Mouse (Mus musculus) heart, postnatal 10 days (tissue): ENCODE measurements around the gene Alg14. TPM values are rescaled to one million over a fixed set of nuclear protein-coding genes. Genes with fewer than 3 reads are reported as not detected.

Source experiments
- DNase-seq, 2 experiments: peaks; one replicate each; pipeline ENCODE4 v3.0.0; 2021
- intact Hi-C: fragments of 180-260 bp; cut with DNase I; formaldehyde crosslinking; loops from one replicate; pipeline ENCODE4 v1.15.1; 2025
- total RNA-seq, 2 experiments: library from RNA; stranded (reverse); gene quantifications; 2 replicates each; pipeline ENCODE4 v1.2.3; 2021

Alg14 gene
- total RNA-seq, 2 experiments from 2014 or later = 16.6 to 17.0 TPM

GRCm38 (mm10) chr3:121358285-121358684 lies 66.7 kb downstream of the Alg14 start:
- intact Hi-C loops = no loop called here
- DNase-seq = no peak

- intact Hi-C loops = no loop called here
- DNase-seq = no peak
Observed at GRCm38 (mm10) chr3:121358850-121359249, 67.3 kb downstream of the Alg14 start.

DNA sequence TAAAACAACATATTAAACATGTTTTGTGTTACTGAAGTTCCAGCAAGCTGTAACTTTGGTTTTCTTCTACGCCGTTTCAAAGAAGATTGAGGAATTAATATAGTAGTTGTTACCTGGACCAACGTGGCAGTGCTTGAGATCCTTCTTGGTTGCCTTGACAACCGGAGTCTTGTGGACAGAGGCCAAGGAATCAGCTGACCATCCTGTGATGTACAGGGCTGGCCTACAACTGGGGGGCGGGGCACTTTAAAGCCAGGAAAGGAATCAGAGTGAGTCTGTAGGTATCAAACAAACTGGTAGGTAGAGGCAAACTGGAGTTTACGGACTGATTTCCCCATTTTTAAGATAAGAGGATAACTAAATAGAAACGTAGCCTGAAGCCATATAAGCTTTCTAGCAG lies 67.7 kb downstream of the Alg14 start:
- intact Hi-C loops = no loop called here

GRCm38 (mm10) chr3:121362002-121362401 lies 70.4 kb downstream of the Alg14 start:
- no peak for DNase-seq
- intact Hi-C loops = no loop called here

More for the DNA sequence above, 67.7 kb downstream of the Alg14 start:
- no peak for DNase-seq

GRCm38 (mm10) chr3:121364388-121364787 lies 72.8 kb downstream of the Alg14 start:
- intact Hi-C loops = no loop called here

DNA sequence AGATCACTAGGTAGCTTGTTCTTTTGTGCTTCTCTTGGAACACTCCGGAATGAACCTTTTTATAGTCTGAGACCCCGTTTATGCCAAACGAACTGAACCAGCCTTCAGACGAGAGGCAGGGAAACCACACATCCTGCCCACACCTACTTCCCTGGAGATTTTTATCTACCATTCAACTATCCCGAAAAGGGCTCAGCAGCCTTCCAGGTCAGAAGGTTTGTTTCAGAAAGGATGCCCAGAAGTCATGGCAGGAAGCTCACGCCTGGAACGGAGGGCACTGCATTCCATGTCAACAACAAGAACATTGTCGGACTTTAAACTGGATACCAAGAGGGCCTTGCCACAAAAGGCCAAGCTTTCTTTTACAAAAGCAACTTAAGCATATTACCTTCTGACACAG lies 73.6 kb downstream of the Alg14 start:
- DNase-seq = no peak
- intact Hi-C loops = no loop called here

More at GRCm38 (mm10) chr3:121364388-121364787, 72.8 kb downstream of the Alg14 start:
- DNase-seq = no peak

DNA sequence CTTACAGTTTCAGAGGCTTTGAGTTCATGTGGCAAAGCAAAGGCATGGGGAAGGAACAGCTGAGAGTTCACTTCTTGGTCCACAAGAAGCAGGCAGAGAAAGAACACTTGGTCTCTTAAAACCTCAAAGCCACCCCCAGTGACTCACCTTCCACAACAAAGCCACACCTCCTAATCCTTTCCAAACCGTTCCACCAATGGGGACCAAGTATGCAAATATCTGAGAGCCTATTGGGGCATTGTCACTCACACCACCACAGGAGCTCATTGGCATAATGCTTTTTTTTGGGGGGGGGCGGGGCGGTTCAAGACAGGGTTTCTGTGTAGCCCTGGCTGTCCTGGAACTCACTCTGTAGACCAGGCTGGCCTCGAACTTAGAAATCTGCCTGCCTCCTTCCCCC lies 77.0 kb downstream of the Alg14 start:
- intact Hi-C loops = no loop called here
- no peak for DNase-seq

GRCm38 (mm10) chr3:121369517-121369916 lies 77.9 kb downstream of the Alg14 start:
- intact Hi-C loops = no loop called here
- DNase-seq = peak in 1 of 2 experiments; percentile 43

- intact Hi-C loops = no loop called here
- no peak for DNase-seq
Observed at GRCm38 (mm10) chr3:121370301-121370700, 78.7 kb downstream of the Alg14 start.

DNA sequence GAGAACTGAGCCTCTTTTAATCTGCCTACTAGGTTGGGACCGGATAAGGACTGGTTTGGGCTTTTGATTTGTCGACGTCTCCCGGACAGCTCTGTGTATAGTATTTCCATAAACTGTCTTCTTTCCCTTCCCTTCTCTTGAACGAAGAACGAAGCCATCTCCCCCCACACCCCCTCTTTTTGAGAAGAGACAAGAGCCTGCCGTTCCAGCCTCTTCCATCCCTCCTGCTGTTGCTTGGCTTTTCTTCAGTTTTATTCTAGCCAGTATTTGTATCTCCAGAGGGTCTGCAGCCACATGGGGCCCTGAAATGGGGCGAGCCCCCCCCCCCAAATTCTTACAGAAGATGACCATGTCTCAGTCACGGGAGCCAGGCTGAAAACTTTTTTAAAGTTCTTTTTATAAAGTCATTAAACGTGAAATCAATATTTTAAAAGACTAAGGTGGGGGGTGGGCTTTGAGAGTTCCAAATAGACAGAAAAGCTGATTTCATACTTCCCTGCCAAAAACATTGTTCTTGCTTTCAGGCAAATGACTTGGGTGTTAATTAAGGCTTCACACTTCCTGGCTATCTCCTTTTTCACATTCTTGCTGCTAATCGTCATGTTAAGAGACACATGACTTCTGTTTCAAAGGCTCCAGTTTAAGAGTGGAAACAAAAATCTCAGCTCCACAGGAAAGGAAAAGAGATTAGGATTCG lies 79.4 kb downstream of the Alg14 start:
- DNase-seq = no peak
- intact Hi-C loops = no loop called here

DNA sequence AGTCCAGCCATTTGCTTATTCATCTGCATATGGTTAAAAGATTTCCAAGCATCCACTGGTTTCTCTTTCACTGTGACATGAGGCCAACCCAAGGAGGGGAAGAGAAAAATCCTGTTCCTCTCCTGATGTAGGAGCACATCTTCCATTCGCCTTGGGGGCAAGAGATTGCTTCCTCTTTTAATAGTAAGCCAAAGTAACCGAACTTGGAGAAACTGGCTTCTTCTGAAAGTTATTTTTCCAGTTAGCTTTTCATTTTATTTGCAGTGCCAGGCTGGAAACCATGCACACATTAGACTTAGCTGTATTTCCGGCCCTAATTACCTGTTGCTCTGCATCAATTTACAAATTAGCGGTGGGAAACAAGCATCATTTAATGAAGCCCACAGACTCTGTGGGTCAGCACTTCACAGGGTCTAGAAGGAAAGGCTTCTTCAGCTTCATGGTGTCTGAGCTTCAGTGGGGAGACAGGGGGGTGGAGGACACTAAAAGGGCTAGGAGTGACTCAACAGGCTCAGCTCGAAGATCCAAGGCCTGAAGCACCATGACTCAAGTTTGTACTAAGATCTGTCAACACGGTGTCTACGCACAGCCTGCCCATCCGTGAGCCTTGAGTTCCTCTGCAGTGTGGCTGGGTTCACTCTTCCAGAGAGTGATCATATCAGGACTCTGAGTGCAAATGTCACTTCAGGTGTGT lies 80.1 kb downstream of the Alg14 start:
- intact Hi-C loops = no loop called here
- DNase-seq = peak in 1 of 2 experiments; percentile 26

DNA sequence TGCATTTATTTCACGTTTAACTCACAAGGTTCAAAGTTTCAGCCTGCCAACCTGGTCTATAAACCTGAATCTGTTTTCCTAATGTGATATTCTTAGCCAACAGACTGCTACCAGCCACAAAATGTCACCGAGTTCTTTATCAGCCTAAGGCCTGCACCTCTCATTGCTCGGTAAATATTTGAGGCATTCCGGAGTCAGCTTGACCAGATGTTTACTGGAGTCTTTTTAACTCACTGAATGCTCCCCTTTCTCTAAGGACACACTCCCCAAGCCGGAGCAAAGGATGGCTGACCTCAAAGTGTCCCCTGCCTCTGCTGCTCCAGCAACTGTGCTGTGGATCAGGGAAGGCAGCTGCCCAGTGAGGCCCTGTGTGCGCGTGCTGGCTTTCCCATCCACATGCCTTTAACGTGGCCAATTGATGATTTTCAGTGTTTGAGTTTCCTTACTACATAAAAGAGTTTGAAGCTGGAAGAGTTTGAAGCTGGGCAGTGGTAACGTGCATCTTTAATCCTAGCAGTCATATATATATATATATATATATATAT lies 82.4 kb downstream of the Alg14 start:
- intact Hi-C loops = no loop called here
- no peak for DNase-seq

GRCm38 (mm10) chr3:121375541-121376129 lies 84.1 kb downstream of the Alg14 start:
- no peak for DNase-seq

DNA sequence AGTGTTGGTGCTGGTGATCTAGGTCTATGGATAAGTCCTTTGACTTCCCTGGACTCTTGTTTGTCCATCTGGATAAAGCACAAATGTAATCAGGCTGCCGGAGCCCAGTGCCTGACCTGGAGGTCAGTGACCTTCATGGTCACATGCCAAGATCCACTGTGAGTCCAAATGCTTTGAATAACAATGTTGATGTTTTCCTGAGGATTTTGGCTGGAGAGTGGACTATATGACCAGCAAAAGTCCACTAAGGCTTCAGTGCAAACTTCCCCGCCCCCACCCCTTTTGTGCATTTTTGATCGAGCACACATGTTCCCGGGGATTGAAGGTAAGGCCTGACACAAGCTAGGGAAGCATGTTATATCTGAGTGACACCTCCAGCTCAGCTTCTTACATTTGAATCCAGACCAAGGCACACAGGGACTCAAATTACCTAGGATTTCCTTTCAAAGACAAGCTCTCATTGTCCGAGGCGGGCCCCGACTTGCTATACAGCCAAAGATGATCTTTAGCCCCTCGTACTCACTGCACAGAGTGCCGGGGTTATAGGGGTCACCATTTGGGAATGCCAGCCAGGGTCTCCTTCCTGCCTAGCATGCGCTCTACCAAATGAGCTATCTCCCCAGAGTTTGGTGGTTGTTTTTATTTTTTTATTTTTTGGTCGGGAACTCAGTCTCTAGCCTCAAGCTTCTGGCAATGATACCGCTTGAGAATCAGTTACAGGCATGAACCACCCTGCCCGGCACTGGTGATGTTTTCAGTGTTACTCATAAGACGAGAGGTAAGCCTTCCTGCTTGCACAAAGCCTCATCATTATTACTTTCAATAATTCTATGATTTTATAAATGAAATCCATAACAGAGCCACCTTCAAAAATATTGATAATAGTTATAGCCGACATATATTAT lies 87.4 kb downstream of the Alg14 start:
- intact Hi-C loops = no loop called here
- DNase-seq = peak in 1 of 2 experiments; percentile 40

More at GRCm38 (mm10) chr3:121375541-121376129, 84.1 kb downstream of the Alg14 start:
- intact Hi-C loops = no loop called here

DNA sequence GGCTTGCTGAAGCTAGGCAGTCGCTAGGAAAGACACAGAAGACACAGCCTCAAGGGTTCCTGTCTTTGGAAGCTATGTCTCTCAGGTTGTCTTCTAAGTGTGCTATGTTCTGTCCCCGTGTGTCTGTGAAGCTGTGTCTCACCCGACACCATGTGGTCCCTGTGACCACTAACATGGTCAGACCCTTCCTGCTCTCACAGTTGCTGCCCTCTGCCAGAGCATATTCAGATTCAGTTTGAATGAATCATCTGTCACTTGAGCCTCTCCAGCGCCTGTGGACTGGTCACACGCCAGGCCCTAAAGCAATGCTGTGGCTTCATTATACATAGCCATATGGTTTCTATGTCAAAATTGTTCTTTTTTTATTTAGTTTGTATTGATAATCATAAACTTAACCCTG lies 88.1 kb downstream of the Alg14 start:
- no peak for DNase-seq
- intact Hi-C loops = no loop called here

DNA sequence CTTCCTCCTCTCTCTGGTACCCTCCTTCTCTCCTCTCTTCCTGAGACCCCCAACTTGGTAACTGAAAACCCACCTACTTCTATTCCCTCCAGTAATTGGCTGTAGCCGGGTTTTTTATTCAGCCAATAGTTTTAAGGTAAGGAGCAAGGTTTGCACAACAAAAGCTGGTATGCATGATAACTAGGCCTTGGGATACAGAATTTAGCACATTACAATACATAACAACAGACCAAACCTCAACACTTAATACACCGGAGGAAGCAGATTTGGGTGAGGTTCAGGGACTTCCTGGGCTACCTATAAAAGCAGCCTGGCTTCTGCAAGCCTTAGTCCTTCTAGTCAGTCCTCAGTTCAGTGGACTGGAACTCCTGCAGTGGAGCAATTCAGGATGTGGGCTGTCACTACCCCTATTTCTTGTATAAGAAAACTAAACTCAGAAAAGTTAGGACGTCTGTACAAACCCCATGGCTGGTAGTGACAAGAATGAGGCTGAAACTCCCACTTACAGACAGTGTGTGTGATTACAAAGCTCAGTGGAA lies 96.0 kb downstream of the Alg14 start:
- DNase-seq = no peak

DNA sequence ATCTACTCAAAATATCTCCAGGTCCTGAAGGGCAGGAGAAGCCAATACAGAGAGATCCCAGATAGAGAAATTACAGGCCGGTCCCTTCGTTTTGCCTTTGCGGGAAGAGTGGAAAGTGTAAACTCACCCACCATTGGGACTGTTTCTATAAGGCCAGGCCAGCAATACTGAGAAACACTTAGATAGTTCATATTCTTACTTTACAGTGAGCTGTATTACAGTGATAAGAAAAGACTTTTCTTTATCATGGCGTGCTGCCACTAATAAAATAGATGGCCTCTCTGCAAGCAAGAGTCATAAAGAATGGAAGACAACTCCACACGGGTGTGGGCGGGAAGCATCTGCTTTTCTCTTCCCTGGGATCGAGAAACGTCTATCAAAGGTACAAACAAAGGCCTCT lies 97.8 kb downstream of the Alg14 start:
- DNase-seq = no peak
- intact Hi-C loops = no loop called here

More for the DNA sequence above, 96.0 kb downstream of the Alg14 start:
- intact Hi-C loops = no loop called here

GRCm38 (mm10) chr3:121389860-121390530 lies 98.4 kb downstream of the Alg14 start:
- intact Hi-C loops = no loop called here
- peak in 1 of 2 experiments; percentile 47 for DNase-seq

DNA sequence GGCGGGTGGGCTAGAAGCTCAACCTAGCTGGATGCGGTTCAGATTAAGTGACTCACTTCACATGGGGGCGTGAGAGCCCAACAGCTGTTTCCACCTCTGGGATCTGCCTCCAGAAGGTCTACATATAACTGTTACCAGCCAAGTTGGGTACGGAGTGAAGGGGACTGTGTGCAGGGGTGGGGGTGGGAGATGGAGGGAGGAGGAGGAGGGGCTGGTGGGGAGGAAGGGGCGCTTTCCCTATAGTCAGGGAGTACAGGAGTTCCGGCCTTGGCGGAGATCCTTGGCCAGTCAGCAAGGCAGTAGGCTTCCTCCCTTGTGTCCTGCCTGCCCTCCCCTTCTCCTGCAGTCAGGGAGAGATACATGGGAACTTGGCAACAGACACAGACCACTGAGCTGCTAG lies 99.2 kb downstream of the Alg14 start:
- intact Hi-C loops = loop anchor here (1.0 kb wide), 1 partner anchor 34 kb away; no protein-coding TSS in a partner anchor
- peak; percentile 36 to 48 for DNase-seq
